Mouse (Mus musculus): ENCODE results near the gene Sema7a. TPM values are rescaled to one million over a fixed set of nuclear protein-coding genes. Genes with fewer than 3 reads are reported as not detected.
A peak's percentile ranks its signal among the peaks of the same experiment; 100 is the strongest.

The Sema7a gene
- polyA plus RNA-seq, 1 experiment: 3.2 TPM

GRCm38 (mm10) chr9:57910254-57911160 is 29.4 kb upstream of the Sema7a start, which contains the start of gene Ubl7:
Ubl7 (plus strand) TSS chr9:57910979.
- Histone ChIP-seq H3K27ac (ENCODE audit: control insufficient read depth, insufficient read depth, low read depth, low read length, poor library complexity) (peak within 1 kb of the TSS; percentile 64), H3K4me1 (ENCODE audit: control insufficient read depth, insufficient read depth, low read length) (no peaks in the 10 kb centered on the region; the same call in 1 of the 2 replicates), H3K4me3 (replicated peaks; ENCODE audit: control insufficient read depth, low read depth, low read length) (peak within 1 kb of the TSS; percentile 84)
- TF ChIP-seq POLR2A (IDR thresholded peaks at IDR 0.05; ENCODE audit: borderline replicate concordance, control insufficient read depth, low read depth, low read length) (peak; percentile 79), CTCF (IDR thresholded peaks at IDR 0.05; ENCODE audit: control insufficient read depth, insufficient read depth, low read length) (no peak)
- 2% methylated on average over 47 of the region's 47 CpGs for WGBS

GRCm38 (mm10) chr9:57912571-57912970 is 27.3 kb upstream of the Sema7a start:
- no peak overlapping the region for H3K27ac ChIP-seq (ENCODE audit: control insufficient read depth, insufficient read depth, low read depth, low read length, poor library complexity)
- H3K4me3 ChIP-seq (replicated peaks; ENCODE audit: control insufficient read depth, low read depth, low read length): no peak overlapping the region
- no peaks in the 10 kb centered on the region; the same call in 1 of the 2 replicates for H3K4me1 ChIP-seq (ENCODE audit: control insufficient read depth, insufficient read depth, low read length)
- WGBS: 91% methylated on average over 5 of the region's 5 CpGs
- TF ChIP-seq CTCF (IDR thresholded peaks at IDR 0.05; ENCODE audit: control insufficient read depth, insufficient read depth, low read length) (no peak), POLR2A (IDR thresholded peaks at IDR 0.05; ENCODE audit: borderline replicate concordance, control insufficient read depth, low read depth, low read length) (no peak)

- TF ChIP-seq POLR2A (IDR thresholded peaks at IDR 0.05; ENCODE audit: borderline replicate concordance, control insufficient read depth, low read depth, low read length): no peak
- no peak for TF ChIP-seq CTCF (IDR thresholded peaks at IDR 0.05; ENCODE audit: control insufficient read depth, insufficient read depth, low read length)
- Histone ChIP-seq H3K4me3 (replicated peaks; ENCODE audit: control insufficient read depth, low read depth, low read length) (no peak overlapping the region), H3K27ac (ENCODE audit: control insufficient read depth, insufficient read depth, low read depth, low read length, poor library complexity) (no peak overlapping the region), H3K4me1 (ENCODE audit: control insufficient read depth, insufficient read depth, low read length) (no peaks in the 10 kb centered on the region)
- 85% methylated on average over 9 of the region's 9 CpGs for WGBS
Measured at GRCm38 (mm10) chr9:57921491-57922060, 18.3 kb upstream of the Sema7a start.

- no peak overlapping the region for H3K4me3 ChIP-seq (replicated peaks; ENCODE audit: control insufficient read depth, low read depth, low read length)
- WGBS: 87% methylated on average over 5 of the region's 5 CpGs
- H3K27ac ChIP-seq (ENCODE audit: control insufficient read depth, insufficient read depth, low read depth, low read length, poor library complexity): no peak overlapping the region
- no peak for TF ChIP-seq CTCF (IDR thresholded peaks at IDR 0.05; ENCODE audit: control insufficient read depth, insufficient read depth, low read length)
- TF ChIP-seq POLR2A (IDR thresholded peaks at IDR 0.05; ENCODE audit: borderline replicate concordance, control insufficient read depth, low read depth, low read length): no peak
- H3K4me1 ChIP-seq (ENCODE audit: control insufficient read depth, insufficient read depth, low read length): peaks cover 1% of the 10 kb centered on the region; the same call in 1 of the 2 replicates
Measured at GRCm38 (mm10) chr9:57922381-57922780, 17.5 kb upstream of the Sema7a start.

- Histone ChIP-seq H3K27ac (ENCODE audit: control insufficient read depth, insufficient read depth, low read depth, low read length, poor library complexity) (no peak overlapping the region), H3K4me1 (ENCODE audit: control insufficient read depth, insufficient read depth, low read length) (peaks cover 2% of the 10 kb centered on the region; the same call in 1 of the 2 replicates), H3K4me3 (replicated peaks; ENCODE audit: control insufficient read depth, low read depth, low read length) (no peak overlapping the region)
- no peak for TF ChIP-seq POLR2A (IDR thresholded peaks at IDR 0.05; ENCODE audit: borderline replicate concordance, control insufficient read depth, low read depth, low read length)
- TF ChIP-seq CTCF (IDR thresholded peaks at IDR 0.05; ENCODE audit: control insufficient read depth, insufficient read depth, low read length): no peak
- 92% methylated on average over 3 of the region's 3 CpGs for WGBS
Measured at GRCm38 (mm10) chr9:57923046-57923445, 16.9 kb upstream of the Sema7a start.

- TF ChIP-seq POLR2A (IDR thresholded peaks at IDR 0.05; ENCODE audit: borderline replicate concordance, control insufficient read depth, low read depth, low read length) (no peak), CTCF (IDR thresholded peaks at IDR 0.05; ENCODE audit: control insufficient read depth, insufficient read depth, low read length) (no peak)
- Histone ChIP-seq H3K4me3 (replicated peaks; ENCODE audit: control insufficient read depth, low read depth, low read length) (no peak overlapping the region), H3K4me1 (ENCODE audit: control insufficient read depth, insufficient read depth, low read length) (peaks cover 5% of the 10 kb centered on the region), H3K27ac (ENCODE audit: control insufficient read depth, insufficient read depth, low read depth, low read length, poor library complexity) (no peak overlapping the region)
- 21% methylated on average over 5 of the region's 5 CpGs for WGBS
Measured at GRCm38 (mm10) chr9:57931166-57931767, 8.6 kb upstream of the Sema7a start.

- Histone ChIP-seq H3K27ac (ENCODE audit: control insufficient read depth, insufficient read depth, low read depth, low read length, poor library complexity) (no peak overlapping the region), H3K4me1 (ENCODE audit: control insufficient read depth, insufficient read depth, low read length) (peaks cover 5% of the 10 kb centered on the region), H3K4me3 (replicated peaks; ENCODE audit: control insufficient read depth, low read depth, low read length) (no peak overlapping the region)
- WGBS: 52% methylated on average over 3 of the region's 3 CpGs
- no peak for TF ChIP-seq POLR2A (IDR thresholded peaks at IDR 0.05; ENCODE audit: borderline replicate concordance, control insufficient read depth, low read depth, low read length)
- TF ChIP-seq CTCF (IDR thresholded peaks at IDR 0.05; ENCODE audit: control insufficient read depth, insufficient read depth, low read length): no peak
Measured at GRCm38 (mm10) chr9:57932253-57932652, 7.7 kb upstream of the Sema7a start.

Measured in bone marrow, adult 2 months (tissue).